Mouse (Mus musculus) brown adipose tissue, adult 24 weeks (tissue): ENCODE results near the gene Sacs. TPM values are rescaled to one million over a fixed set of nuclear protein-coding genes. Genes with fewer than 3 reads are reported as not detected.
"Not testable (repeated sequence)": the region's sequence is repeated elsewhere in the genome, so short reads cannot be mapped to it uniquely, and the experiment has no call there.

Experiments used
- H3K27ac ChIP-seq: fragments of 200-500 bp; replicated peaks from 2 replicates; pipeline ENCODE4 v1.5.1; 2012; ENCODE audit warnings: low read depth, mild to moderate bottlenecking, low read length
- H3K4me1 ChIP-seq: fragments of 200-500 bp; 2 replicates; pipeline ENCODE4 v1.6.1; 2012; ENCODE audit warnings: low read length, mixed read lengths; ENCODE audit not compliant: control insufficient read depth, insufficient read depth, insufficient read length
- H3K4me3 ChIP-seq: fragments of 200-500 bp; 2 replicates; pipeline ENCODE4 v1.5.1; 2012; ENCODE audit warnings: low read depth, mild to moderate bottlenecking, low read length, moderate library complexity; ENCODE audit not compliant: insufficient read depth
- polyA plus RNA-seq: library from polyadenylated mRNA; stranded (reverse); fragments of >200 nt; gene quantifications from 2 replicates; pipeline ENCODE4 v1.2.4, GENCODE M21; 2012; ENCODE audit not compliant: missing spikeins, insufficient read depth, insufficient read length

The Sacs gene
- 0.79 and 1.3 TPM in 2 replicates for polyA plus RNA-seq

DNA sequence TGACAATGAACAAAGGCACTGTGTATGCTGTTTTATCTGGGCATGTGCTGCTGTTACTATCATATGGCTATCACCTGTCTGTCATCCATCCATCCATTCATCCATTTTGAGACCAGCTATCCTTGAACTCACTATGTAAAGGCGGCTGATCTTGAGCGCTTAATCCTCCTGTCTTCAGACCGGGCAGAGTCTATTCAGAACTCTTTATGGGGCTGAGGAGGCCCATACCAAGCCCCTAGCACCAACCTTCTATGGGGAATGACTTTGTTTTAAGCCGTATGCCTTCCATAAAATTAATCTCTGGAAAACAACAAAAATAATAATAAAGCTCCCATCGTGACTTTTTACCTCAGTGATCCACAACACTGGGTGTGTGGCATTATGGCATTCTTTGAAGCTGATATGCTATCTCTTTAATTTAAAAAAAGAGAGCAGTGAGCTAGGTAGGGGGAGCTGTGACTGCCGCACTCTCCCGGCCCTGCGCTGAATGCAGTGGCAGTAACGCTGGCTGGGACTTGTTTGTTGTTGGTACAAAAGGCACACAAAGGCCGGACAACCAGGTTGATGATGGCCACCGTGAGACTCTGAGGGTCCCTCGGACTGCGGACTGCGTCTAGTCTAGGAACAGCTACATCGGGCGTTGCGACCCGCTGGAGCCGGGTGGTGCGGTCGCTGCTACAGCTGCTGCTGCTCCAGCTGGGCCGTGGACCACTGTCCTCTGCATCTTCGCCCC, at the start of gene Sacs:
Sacs (plus strand) TSS at position 464 of the 733 bp plus-strand sequence.
- Histone ChIP-seq H3K4me3 (peak within 1 kb of the TSS; percentile 52), H3K4me1 (no peaks in the 10 kb centered on the region), H3K27ac (no peak within 1 kb of the TSS)

DNA sequence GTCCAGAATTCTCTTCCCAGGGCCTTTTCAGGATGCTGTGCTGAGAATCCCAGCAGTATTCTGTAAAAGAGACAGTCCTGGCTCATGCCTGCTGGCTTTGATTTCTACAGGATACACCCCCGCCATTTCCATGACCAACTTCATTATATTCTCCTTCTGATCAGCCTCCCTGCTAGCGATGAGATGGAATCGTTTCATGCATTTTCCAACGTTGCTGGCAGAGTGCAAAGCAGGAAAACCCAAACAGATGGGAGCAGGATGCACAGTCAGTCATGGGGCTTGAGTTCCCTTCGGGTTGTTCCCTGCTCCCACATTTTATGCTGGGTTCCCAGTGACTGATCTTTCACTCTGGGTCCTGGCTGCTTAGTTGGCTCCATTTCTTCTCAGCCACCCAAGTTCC, 47.3 kb upstream of the Sacs start:
- H3K27ac ChIP-seq, result no peak overlapping the region
- H3K4me1 ChIP-seq, result no peaks in the 10 kb centered on the region
- no peak overlapping the region for H3K4me3 ChIP-seq

DNA sequence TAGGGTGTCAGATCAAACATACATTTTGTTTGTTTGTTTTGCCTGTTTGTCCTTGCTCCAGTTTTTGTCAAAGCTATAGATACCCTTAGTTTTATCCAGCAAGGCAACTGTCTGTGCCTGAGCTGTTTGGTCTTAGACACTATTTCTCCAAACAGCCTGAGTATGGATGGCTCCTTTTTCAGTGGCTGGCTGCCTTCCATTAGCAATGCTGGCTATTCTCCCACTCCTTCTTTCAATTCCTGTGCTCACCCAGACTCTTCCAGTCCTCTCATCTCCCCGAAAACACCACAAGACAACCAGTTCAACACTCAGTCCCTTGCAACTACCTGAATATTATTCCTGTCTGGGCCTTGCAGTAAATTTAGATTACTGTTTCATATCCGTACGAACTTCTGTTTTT, 46.2 kb upstream of the Sacs start:
- Histone ChIP-seq H3K4me1 (no peaks in the 10 kb centered on the region), H3K4me3 (no peak overlapping the region), H3K27ac (no peak overlapping the region)

DNA sequence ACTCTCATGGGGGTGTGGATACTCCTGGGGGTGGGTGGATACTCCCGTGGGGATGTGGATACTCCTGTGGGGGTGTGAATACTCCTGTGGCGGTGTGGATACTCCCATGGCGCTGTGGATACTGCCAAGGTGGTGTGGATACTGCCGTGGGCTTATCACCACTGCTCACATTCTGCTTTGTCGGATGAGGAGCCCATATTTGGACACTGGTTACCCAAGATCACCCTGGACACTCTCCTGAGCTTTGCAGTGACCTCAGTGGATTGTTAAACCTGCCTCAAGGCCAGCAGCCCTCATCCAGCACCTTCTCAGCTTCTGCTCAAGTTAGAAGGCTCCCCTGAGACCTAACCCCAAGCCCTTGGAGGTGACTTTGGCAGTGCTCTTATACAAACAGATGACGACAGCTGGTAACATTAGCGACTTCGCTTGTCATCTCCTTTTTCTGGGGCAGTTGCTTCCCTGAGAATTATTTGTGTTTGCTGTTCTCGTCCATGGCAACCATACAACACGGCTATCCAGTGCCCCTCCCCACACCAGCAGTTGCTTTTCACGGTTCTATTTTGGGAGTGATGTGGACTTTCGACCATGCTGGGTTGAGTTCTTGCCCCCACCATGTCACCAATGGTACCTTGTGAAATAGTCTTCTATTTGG, 40.2 kb upstream of the Sacs start:
- H3K27ac ChIP-seq, result no peak overlapping the region
- H3K4me3 ChIP-seq, result no peak overlapping the region
- H3K4me1 ChIP-seq, result no peaks in the 10 kb centered on the region

DNA sequence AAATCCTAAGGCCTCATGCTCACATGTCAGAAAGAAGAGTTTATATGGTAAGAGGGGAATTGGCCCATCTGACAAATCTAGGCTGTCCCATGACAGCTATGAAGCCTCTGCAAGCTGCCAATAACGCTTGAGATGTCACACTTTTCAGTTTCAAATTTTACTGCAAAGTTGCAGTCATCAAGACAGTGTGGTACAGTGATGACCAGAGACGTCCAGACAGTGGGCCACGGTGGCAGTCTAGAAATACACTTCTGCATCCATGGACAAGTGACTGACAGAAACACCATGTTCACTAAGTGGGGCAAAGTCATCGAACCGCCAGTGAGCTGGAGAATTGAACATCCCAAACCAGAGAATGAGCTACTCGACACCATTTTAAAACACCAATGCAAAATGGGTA, 37.5 kb upstream of the Sacs start:
- Histone ChIP-seq H3K4me3 (no peak overlapping the region), H3K4me1 (no peaks in the 10 kb centered on the region), H3K27ac (no peak overlapping the region)

DNA sequence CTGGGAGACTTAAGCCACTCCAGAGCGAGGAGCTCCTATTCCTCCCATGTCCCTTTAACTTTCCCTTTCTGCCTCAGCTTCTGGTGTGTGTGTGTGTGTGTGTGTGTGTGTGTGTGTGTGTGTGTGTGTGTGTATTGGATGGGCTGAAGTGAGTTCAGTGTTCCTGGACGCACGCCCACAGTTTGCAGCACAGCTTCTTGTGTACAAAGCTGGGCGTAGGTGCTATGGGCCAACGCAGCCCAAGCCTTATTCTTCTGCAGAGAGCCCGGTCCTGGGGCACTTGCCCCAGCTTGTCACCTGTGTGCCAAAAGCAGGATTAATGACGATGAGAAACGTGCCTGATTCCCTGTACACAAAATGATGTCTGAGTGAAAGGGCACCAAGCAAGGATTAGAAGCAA, 31.9 kb upstream of the Sacs start:
- Histone ChIP-seq H3K4me1 (no peaks in the 10 kb centered on the region), H3K4me3 (no peak overlapping the region), H3K27ac (no peak overlapping the region)

DNA sequence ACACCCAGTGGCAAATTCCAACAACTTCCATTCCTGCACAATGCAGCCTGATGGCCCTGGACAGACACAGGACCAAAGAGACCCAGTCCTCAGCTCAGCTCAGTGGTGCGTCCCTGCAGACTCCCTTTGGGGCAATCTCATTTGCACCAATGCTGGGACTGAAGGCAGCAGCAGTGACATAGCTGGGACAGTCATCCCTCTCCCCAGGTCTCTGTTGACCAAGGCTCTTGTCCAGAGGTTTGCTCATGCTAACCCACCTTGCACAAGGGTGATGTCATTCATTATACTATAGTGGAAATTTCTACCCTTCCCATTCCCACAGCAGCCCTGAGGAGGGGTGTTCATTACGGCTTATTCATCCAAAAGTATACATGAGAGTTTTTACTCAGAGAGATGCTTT, 29.6 kb upstream of the Sacs start:
- no peak overlapping the region for H3K4me3 ChIP-seq
- no peak overlapping the region for H3K27ac ChIP-seq
- H3K4me1 ChIP-seq, result no peaks in the 10 kb centered on the region

DNA sequence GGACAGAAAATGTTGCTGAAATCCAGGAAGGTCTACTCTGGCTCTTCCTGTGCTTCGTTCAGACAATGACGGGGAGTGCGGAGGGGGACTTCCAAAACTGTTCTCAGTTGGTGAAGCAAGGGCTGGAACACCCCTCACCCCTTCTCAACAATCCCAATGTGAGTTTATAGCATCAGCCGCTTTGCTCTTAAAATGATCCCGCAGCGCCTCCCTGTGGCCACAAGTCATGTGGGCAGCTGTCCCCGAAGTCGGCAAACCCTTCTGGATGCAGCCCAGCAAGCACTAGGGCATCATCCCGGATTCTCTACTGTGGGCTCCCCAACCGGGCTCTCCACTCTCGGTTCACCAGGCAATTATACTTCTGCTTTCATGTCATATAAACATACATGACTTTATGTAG, 25.9 kb upstream of the Sacs start:
- Histone ChIP-seq H3K4me3 (no peak overlapping the region), H3K4me1 (no peaks in the 10 kb centered on the region), H3K27ac (no peak overlapping the region)

DNA sequence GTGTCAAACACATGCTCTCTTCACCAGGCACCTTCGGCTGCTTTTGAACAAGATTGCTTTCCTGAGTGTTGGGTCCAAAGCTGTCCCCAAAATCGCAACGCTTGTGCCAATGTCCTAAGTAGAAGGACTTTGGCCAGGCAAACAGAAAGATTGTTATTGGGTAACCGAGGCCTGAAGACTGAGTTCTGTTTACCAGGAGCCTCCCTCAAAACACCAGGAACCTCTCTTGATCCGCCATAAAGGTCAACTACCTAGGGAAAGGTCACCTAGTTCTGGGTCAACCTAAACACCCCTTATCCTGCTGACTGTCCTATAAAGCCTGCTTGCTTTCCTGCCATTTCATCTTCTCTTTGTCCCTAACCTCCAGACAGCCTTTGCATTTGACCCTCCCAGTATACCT, 13.5 kb upstream of the Sacs start:
- Histone ChIP-seq H3K4me3 (no peak overlapping the region), H3K4me1 (no peaks in the 10 kb centered on the region), H3K27ac (no peak overlapping the region)

DNA sequence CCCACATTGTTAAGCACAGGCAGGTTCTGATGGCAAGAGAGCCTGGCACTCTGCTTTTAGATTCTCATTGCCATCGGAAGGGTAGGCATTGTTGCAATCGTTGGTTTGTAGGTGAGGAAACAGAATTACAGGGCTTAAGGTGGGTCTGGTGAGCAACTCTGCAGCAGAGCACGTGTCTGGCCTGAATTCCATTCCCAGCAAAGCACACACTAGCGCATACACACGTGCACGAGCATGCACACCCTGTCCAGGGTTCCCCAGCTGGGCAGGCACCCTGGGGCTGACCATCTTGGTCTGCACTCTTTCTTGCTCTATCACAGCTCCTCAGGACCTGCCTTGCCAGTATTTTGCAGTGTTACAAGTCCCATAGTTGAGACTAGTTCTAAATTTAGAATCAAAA, 13.1 kb upstream of the Sacs start:
- H3K27ac ChIP-seq, result no peak overlapping the region

DNA sequence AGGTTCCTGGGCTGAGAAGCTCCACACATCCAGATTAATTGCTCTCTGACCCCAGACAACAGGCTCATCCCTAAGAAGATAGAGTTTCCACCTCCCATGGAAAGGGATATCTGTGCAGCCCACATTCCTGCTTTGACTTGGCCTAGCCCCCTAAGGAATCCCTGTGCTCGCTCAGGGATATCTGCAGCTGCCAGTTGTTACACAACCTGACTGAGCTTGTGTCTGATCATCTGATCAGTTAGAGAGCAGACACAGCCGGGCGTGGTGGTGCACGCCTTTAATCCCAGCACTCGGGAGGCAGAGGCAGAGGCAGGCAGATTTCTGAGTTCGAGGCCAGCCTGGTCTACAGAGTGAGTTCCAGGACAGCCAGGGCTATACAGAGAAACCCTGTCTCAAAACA, 10.9 kb upstream of the Sacs start:
- not testable (repeated sequence) for H3K4me1 ChIP-seq, H3K4me3 ChIP-seq

More for the DNA sequence above, 13.1 kb upstream of the Sacs start:
- Histone ChIP-seq H3K4me3 (no peak overlapping the region), H3K4me1 (no peaks in the 10 kb centered on the region)

DNA sequence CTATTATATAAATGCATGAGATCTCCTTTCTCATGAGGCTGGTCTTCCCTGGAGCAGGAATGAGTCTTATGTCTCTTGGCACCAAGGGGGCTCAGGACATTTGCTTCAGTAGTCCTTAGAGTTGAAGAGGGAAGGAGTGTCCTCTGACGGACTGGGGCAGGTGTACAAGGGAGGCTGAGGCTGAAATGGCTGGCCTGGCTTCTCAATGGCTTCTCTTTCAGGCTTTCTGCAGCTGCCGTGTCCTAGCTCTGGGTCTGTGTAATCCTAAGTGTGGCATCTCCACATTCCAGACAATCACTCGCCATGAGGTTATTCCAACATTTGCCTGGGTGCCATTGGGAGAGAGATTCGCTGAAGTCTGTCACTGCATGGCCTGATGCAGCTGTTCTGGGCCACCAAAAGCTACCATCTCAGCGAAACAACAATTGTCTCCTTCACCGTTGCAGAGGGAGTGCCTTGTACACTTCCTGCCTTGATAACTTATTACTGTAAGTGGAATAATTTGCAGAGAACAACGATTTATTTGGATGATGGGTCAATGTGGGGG, 9.2 kb upstream of the Sacs start:
- no peak overlapping the region for H3K4me3 ChIP-seq
- no peak overlapping the region for H3K27ac ChIP-seq
- H3K4me1 ChIP-seq, result no peaks in the 10 kb centered on the region

More for the DNA sequence above, 10.9 kb upstream of the Sacs start:
- H3K27ac ChIP-seq, result not testable (repeated sequence)

DNA sequence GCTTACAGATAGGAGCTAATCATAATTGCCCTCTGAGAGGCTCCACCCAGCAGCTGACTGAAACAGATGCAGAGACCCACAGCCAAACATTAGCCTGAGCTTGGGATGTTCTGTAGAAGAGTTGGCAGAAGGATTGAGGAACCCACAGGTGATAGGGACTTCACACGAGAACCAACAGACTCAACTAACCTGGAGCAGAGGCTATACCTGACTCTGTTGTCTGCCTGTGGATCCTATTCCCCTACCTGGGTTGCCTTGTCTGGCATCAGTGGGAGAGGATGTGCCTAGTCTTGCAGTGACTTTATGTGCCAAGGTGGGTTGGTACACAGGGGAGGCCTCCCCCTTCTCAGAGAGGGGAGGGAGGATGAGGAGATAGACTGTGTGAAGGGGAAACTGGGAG, 5.7 kb upstream of the Sacs start:
- H3K4me1 ChIP-seq, result no peaks in the 10 kb centered on the region

DNA sequence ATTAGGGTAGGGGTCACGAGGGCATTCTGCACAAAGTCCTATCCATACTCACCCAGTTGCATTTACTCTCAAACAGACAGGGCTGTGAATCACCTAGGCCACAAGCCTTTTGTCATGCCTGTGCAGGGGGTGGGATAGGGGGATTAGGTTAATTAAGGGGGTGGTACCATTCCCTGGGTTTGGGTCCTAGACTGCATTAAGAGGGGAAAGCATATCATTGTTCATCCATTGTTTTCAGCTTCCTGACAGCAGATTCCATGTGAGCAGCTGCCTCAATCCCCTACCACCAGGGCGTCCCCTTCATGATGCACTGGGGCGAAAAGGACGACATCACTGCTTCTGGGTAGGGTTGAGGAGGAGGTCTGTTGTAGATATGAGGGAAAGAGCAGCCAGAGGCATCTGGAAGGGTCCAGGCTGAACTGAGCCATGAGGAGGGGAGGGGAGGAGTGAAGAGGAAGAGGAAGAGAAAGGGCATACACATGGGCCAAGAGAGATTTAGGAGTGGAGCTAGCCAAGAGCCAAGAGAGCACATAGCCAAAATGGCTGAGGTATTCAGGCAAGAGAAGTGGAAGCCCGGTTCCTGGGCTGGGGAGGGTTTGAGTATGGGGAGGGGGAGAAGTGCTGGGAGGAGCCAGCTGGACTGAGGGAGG, 3.8 kb upstream of the Sacs start:
- H3K4me1 ChIP-seq, result no peaks in the 10 kb centered on the region
- no peak overlapping the region for H3K27ac ChIP-seq
- no peak overlapping the region for H3K4me3 ChIP-seq

More for the DNA sequence above, 5.7 kb upstream of the Sacs start:
- Histone ChIP-seq H3K4me3 (no peak overlapping the region), H3K27ac (no peak overlapping the region)

DNA sequence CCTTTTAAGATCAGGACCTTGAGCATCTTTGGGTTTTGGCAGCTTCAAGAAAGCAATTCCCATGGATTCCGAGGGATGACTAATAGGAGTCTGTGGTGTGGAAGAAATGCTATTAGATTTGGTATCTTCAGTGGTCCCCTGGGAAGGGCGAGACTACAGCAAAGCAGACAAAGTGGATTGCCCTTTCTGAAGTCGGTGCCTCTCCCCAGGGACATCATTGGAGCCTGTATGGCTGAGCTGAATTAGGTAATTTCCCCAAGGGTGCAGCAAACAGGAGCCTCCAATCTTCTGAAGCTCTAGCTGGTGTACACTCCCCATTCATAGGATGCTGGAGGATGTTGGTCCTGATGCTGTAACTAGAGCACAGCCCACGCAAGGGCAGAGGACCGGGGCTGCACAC, 847 bp upstream of the Sacs start:
- Histone ChIP-seq H3K27ac (no peak overlapping the region), H3K4me1 (no peaks in the 10 kb centered on the region), H3K4me3 (no peak overlapping the region)
